Mouse (Mus musculus) 416B (cell line): ENCODE measurements around the gene Impdh2.

ENCODE experiments used
- DNase-seq: peaks from one replicate; pipeline ENCODE4 v3.0.0; 2011; ENCODE audit warnings: low read depth

Gene Impdh2

GRCm38 (mm10) chr9:108569381-108570206, 9.5 kb downstream of the Impdh2 start, which contains the start of gene Dalrd3:
Gene Dalrd3 (plus strand): TSS chr9:108569886.
- DNase-seq: peak; percentile 98

- peak; percentile 92 for DNase-seq
Observed at GRCm38 (mm10) chr9:108570207-108570896, 10.3 kb downstream of the Impdh2 start.

DNA sequence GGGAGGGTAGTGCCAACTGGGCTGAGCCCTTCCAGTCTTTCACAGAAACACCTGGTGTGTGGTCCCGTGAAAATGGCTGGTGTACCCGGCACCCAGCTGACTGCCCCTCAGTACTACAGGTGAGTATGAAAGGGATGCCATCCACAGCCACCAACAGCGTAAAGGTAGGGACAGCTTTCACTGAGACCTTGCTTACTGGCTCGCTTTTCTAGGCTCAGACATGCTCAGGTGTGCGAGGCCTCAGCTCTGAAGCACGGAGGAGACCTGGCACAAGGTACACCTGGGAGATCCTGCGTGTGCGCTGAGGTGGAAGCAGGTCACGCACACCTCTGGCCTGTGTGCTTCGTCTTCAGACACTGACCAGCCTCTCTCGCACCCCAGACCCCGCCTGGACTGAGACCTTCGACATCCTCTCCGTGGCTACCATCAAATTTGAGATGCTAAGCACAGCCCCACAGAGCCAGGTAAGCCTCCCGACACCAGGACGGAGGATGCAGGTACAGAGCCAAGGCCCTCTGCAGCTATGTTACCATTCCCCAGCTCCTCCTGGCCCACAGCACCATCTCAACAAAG, 11.4 kb downstream of the Impdh2 start:
- DNase-seq: no peak

- DNase-seq: no peak
Observed at GRCm38 (mm10) chr9:108572321-108572720, 12.2 kb downstream of the Impdh2 start.

GRCm38 (mm10) chr9:108573774-108574690, 13.9 kb downstream of the Impdh2 start:
- DNase-seq: peak; percentile 62

DNA sequence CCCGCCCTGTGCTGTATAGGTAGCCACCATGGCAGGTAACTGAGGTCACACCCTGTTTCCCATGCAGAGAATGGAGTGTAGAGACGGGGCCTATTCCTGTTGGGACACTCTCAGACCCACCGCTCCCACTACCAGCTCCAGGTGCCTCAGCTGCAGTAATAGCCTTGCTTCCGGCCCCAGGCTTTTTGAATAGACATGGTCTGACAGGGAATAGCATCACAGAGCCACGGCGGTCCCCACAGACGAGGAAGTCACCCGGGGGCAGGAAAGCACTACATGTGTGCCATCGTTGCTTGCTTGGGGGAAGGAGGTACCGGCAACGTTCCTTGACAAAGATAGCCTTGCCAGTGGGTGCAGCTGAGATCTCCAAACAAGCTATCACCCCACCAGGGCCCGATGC, 14.8 kb downstream of the Impdh2 start:
- DNase-seq: no peak

DNA sequence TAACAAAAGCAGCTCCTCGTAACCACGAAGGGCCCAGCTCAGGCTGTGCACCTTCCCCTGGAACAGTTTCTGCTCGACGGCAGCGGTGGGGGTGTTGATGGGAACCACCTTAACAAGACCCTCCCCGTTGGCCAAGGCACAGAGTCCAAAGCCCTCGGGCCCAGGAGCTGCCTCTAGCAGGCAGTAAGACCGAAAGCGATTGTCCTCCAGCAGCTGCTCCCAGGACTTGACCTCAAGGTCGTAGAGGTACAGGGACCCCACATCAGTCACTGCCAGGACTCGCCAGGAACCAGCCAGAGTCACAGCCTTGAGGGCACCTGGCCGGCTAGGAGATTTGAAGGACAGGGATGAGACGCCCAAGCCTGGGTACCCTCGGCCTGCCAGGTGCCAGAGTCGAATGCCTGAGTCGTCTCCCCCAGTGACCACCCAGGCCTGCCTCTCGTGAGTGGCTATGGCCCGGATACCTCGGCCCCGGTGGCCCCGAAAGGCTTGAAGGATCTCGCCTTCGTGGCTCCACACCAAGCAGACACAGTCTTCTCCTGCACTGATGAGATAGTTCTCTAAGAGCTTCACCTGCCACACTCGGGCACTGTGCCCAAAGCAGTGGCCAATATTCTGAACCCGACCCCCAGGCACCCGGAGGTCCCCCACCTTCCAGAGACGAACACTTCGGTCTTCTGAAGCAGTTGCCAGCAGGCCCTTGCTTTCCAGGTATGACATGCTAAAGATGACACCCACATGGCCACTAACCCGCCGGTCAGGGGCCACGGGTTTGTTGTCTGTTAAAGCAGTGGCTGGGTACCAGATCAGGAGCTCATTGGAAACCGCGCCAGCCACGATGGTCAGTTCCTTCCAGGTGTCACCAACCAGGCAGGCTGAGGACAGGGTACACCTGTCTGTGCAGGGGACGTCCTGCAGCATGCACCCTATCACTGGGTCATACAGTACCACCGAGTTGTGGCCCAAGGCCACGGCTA, 15.5 kb downstream of the Impdh2 start:
- DNase-seq: no peak

DNA sequence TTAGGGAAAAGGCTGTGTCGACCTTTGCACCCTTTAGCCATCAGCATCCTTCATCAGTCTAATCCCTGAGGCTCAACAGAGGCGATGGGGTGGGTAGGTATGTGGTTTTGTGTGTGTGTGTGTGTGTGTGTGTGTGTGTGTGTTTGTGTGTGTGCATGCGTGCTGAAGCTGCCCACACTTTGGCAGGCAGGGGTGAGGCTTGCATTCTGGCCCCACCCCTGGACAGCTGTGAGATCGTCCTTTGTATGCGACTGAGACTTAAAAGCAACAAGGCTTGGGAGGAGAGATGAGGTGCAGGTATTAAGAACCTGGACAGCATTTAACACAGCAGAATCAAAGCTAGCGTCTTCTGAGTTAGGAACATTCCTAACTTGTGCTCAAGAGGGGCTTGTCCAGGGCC, 16.9 kb downstream of the Impdh2 start:
- no peak for DNase-seq

DNA sequence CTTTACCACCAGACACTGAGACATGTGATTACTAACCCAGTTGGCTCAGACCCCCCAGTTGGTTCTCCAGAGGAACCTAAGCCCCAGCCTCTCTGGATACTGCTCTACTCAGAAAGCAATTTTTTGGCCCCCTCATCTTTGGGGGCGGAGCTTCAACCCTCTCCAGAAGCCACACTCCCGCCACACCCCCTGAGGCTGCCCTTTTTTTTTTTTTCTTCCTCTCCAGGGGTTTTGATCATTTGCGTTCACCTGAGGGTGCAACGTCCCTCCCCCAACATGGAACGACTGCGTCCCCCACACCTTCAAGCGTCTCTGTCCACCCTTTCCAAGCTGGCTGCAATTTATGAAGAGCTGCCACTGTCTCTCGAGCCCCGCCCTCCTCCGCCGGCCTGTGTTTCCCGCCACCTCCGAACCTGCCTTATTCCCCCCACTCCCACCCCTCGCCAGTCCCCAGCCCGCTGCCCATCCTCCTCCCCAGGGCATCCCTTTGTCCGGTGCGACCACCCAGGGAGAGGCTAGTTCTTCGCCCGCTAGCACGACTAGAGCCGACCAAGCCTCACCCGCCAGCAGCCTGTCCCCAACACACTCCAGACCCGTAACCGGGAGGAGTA, 18.0 kb downstream of the Impdh2 start:
- DNase-seq: peak; percentile 53

GRCm38 (mm10) chr9:108578545-108579343, 18.7 kb downstream of the Impdh2 start, which contains the start of gene Wdr6:
Gene Wdr6 (minus strand): TSS chr9:108578739.
- peak; percentile 98 for DNase-seq

DNA sequence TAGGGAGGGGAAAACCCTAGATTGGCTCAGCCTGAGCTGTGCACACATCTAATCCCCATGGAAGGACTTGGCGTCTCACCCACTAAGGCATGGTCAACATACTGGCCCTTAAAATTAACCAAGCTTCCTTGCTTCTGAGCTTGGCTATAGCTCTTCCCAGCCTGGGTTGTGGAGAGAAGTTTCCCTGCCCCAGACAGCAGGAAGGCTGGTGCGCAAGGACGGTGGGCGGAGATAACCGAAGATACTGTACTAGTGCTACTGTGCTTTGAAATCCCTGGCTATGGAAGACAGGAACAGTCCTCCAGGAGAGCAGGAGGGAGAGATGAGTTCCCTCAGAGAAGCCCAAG, 19.2 kb downstream of the Impdh2 start:
- DNase-seq: no peak

- no peak for DNase-seq
Observed at GRCm38 (mm10) chr9:108587571-108588180, 27.6 kb downstream of the Impdh2 start.

- DNase-seq: peak; percentile 59
Observed at GRCm38 (mm10) chr9:108589229-108589628, 29.1 kb downstream of the Impdh2 start.

DNA sequence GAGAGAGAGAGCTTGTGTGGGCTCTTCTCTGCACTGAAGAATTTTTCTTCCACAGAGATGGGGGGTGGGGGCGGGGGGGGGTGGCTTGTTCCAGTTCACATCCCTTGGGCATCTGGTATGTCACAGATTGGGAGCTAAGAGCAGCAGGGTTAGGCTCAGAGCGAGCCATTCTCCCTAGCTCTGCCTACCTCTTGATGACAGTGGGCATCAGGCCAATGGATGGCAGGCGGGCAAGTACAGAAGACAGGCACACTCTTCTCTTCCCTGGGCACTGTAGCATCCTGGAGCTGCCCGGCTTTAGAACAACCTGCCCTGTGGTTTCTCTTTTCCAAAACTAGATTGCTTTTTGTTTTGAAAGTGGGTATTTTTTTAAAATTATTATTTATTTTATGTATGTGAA, 31.4 kb downstream of the Impdh2 start:
- DNase-seq: no peak

GRCm38 (mm10) chr9:108594354-108594753, 34.3 kb downstream of the Impdh2 start:
- no peak for DNase-seq

DNA sequence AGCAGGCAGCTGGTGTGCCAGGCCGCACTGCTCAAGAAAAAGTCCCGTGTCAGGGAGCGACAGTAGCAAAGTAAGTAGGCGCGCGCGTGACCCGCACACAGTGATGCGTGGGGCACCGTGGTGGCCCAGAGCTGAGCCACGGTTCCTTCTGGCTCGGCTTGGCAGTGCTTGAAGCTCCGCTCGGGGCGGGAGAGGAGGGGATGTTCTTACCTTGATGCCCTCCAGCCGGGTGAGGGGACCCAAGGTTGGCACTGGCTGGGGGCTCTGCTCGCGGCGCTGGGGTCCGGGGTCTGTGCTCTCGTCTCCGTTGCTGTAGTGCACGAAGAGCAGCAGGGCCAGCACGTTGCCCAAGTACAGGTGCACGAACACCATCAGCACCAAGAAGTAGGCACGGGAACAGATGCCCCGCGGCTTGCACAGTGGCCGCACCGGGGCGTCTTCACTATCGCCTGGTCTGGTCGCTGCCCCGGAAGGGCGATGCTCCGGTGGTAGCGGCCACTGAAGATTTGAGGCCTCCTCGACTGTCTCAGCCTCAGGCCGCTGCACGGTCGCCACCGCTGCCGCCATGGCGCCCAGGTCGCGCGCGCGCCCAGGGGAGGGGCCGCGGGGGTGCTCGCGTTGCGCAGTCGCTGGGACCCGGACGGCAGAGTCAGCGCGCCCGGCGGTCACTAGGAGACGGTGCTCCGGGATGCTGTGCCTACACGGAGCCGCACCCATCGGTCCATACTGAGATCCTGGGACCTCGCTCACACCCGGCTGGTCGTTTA, 37.1 kb downstream of the Impdh2 start, which contains the start of gene P4htm:
Gene P4htm, minus strand, starts transcription at position 670 of the 767 bp plus-strand sequence.
- DNase-seq: no peak

DNA sequence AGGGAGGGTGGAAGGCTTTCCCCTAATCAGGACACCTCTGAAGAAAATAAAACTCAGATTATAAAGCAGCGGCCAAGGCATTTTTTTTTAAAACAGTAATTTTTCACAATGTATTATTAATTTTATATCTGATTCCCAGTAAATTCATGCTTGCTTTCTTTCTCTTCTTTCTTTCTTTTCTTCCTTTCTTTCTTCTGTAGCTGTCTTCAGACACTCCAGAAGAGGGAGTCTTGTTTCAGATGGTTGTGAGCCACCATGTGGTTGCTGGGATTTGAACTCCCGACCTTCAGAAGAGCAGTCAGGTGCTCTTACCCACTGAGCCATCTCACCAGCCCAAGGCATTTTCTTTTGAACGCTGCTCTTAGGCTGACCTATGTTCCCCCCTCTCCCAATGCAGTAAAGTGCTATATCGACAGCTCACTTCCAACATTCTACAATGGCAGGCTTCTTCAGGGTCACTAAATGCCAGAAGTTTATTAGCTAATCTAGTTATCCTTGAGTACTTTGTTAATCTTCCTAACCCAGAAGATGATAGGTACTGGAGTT, 39.0 kb downstream of the Impdh2 start:
- no peak for DNase-seq

- DNase-seq: no peak
Observed at GRCm38 (mm10) chr9:108600011-108600410, 39.9 kb downstream of the Impdh2 start.
